Mouse (Mus musculus) central nervous system, embryonic 18 days (tissue): Measurements from ENCODE around the gene Crtap. TPM values are rescaled to one million over a fixed set of nuclear protein-coding genes. Genes with fewer than 3 reads are reported as not detected.

Experiments
- polyA plus RNA-seq: library from polyadenylated mRNA; depleted of rRNA; stranded (reverse); fragments of >200 nt; gene quantifications from 2 replicates; pipeline ENCODE4 v1.2.3, GENCODE M21; 2012; rRNA removed

Gene Crtap
- polyA plus RNA-seq, result 23.2 and 33.6 TPM in 2 replicates

DNA sequence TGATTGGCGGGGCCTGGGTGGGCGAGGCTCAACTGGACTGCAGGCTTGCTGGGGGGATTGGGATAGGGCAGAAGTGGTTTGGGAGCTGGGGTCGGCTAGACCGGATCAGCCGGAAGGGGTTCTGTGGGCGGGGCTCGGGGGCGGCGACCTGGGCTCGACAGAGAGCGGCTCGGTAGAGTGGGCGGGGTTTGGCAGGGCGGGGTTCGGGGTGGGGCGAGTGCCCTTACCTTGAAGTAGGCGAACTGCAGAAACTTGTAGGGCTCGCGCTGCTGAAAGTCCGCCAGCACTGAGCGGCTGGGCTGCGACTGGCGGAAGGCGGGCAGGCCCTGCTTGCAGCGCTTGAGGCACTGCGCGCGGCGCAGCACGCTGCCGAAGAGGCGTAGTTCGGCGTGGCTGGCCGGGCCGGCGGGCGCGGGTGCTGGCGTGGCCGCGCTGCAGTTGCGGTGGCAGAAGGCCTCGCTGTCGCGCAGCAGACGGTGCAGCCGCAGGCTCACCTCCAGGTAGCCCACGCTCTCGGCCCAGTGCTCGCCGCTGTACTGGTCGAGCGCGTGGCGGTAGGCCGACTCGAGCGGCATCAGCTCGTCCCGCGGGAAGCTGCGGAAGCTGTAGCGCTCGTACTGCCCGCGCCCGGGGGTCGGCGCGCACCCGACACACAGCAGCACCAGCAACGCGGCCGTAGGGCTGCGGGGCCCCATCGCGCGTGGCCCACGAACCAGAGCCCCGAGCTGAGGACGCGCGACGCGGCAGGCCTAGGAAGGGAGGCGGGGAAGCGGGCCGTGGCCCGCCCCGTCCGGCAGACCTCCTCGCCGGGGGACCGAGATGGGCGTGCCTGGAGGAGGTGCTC, at the start of gene Crtap:
Gene Crtap (minus strand): TSS at position 771 of the 844 bp plus-strand sequence.

DNA sequence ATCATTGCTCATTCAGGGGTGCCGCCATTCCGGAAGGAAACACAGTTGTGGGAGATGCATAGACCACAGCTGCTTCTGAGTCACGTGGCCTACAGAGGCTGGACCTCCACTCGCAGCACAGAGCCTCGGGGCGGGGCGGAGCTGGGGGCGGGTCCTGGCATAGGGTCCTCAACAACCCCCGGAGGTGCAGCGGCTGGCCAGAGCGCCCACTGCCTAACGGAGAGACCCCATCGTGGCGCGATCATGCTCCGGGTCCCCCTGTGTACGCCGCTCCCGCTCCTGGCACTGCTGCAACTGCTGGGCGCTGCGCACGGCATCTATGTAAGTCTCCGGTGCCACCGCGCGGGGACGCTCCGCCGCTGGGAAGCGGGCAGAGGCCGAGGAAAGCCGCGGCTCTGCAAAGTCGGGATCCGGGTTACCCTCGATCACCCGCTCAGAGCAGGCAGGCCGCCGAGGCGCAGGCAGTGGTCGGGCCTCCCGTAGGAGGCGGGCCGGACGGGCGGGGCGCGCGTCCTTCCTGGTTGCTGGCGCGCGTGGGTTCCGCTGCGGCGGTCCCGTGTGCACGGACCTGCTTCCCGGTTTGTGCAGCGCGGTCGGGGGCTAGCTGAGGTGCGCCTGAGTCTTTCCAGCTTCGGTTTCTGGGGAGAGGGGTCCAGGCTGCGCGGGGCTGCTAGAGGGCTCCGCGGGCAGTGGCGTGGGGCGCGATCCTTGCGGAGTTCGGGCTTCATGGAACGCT, 10.6 kb upstream of the Crtap start, which contains the start of the genes Glb1 and Tmppe:
Gene Glb1 (plus strand): TSS at position 128 of the 736 bp plus-strand sequence.
Gene Tmppe (plus strand): TSS at position 157 of the 736 bp plus-strand sequence.

DNA sequence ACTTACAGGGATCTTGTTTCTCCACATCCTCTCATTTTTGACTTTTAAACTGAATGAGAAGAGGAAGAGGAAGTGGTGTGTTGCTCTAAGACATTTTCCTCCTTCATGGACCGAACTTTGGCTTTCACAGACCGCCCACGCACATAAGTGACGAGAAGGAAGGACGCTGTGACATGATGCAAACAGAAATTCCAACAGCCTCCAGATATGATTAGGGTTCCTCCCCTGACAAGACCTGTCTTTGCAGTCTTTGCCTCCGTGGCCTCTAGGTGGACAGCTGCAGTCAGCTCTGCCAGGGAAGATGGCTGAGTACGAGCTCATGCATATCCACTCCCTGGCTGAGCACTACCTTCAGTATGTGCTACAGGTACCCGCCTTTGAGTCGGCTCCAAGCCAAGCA, 60.6 kb downstream of the Crtap start, which contains the start of gene Bcl2a1c:
Gene Bcl2a1c (plus strand): TSS at position 281 of the 400 bp plus-strand sequence.

Other genes starting within 250 kb of the Crtap start
- not detected in 2 replicates for gene Bcl2a1c, start 60.5 kb downstream of the Crtap start, polyA plus RNA-seq
- 27.2 and 28.4 TPM in 2 replicates for gene Glb1, start 10.4 kb upstream of the Crtap start, polyA plus RNA-seq
- gene Tmppe, start 10.4 kb upstream of the Crtap start, polyA plus RNA-seq, result 3.6 and 3.9 TPM in 2 replicates
- gene Ccr4, start 114.2 kb upstream of the Crtap start, polyA plus RNA-seq, result not detected in 2 replicates
- gene C130032M10Rik, start 125.0 kb upstream of the Crtap start, polyA plus RNA-seq, result not detected in 2 replicates
- gene Trim71, start 173.7 kb upstream of the Crtap start, polyA plus RNA-seq, result 0.08 TPM in 2 replicates
- gene Cnot10, start 249.5 kb upstream of the Crtap start, polyA plus RNA-seq, result 70.1 and 70.4 TPM in 2 replicates